In the genomic region with DNA sequence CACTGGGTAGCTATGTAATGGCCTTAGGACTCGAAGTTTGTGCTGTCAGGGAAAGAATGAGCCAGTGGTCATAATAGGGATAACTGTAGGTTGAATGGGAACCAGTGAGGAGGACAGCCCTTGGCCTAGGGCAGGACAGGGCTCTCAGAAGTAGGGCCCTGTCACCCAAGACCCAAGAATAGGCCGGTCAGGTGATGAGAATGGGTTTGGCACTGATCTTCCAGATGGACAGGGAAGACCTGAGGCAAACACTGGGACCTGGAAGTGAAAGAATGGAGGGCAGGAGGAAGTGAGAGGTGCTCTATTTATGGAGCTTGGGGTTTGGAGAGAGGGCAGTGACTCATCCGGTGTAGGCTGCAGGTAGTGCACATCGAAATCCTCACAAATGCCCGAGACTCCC, we compare ENCODE assay signal across 17 mouse cellular contexts. TPM values are rescaled to one million over a fixed set of nuclear protein-coding genes. Genes with fewer than 3 reads are reported as not detected.
DNase-seq lines count a peak whose midpoint lies in the region; ATAC-seq lines count a peak whose summit lies in the region.
"Had no signal": no experiment of that assay in that cellular context is flagged by ENCODE, and none has a peak within 500 bp of the region (broad histone marks: within the 10 kb centered on the region; RNA-seq: fewer than 3 reads in every experiment).

No protein-coding gene starts in this region.

- no peak for ATAC-seq in heart, embryonic 16.5 days (replicated peaks; ENCODE audit: extremely low read depth, insufficient read depth, low FRiP score)
- ATAC-seq in lung, embryonic 16.5 days (ENCODE audit: low read depth): no peak
- ATAC-seq in megakaryocyte, adult 5-6 weeks (ENCODE audit: poor library complexity, severe bottlenecking): no peak
- ATAC-seq: forebrain, embryonic 14.5 days; midbrain, embryonic 16.5 days had no signal

- H3K36me3 ChIP-seq in heart, embryonic 16.5 days (ENCODE audit: control insufficient read depth, insufficient read depth): peaks cover 15% of the 10 kb centered on the region
- H3K36me3 ChIP-seq in lung, embryonic 16.5 days (ENCODE audit: control insufficient read depth, insufficient read depth, low read length): peaks cover 15% of the 10 kb centered on the region
- H3K36me3 ChIP-seq in macrophage (ENCODE audit: inconsistent target): peaks cover 13% of the 10 kb centered on the region; the same call in 1 of the 2 replicates

- peaks cover 27% of the 10 kb centered on the region; the same call in 1 of the 2 replicates for H3K79me2 ChIP-seq in macrophage (ENCODE audit: inconsistent target)

- 49% methylated on average over 5 of the region's 5 CpGs for WGBS in heart, embryonic 16.5 days
- 38% methylated on average over 5 of the region's 5 CpGs for WGBS in lung, embryonic 16.5 days
- WGBS in macrophage (ENCODE audit: missing documents): 41% methylated on average over 5 of the region's 5 CpGs

- peak overlapping the region; percentile 76; the same call in 1 of the 2 replicates for H3K4me2 ChIP-seq in heart, embryonic 16.5 days (ENCODE audit: low read depth, low read length)
- H3K4me2 ChIP-seq in lung, embryonic 16.5 days (ENCODE audit: low read depth, low read length): no peak overlapping the region
- H3K4me2 ChIP-seq: neural tube, embryonic 13.5 days had no signal

- H3K4me3 ChIP-seq in heart, embryonic 16.5 days (ENCODE audit: low read length): no peak overlapping the region
- H3K4me3 ChIP-seq in lung, embryonic 16.5 days (ENCODE audit: low read length): no peak overlapping the region
- H3K4me3 ChIP-seq in macrophage (ENCODE audit: inconsistent target): no peak overlapping the region
- H3K4me3 ChIP-seq: neural tube, embryonic 13.5 days had no signal

- peaks cover 33% of the 10 kb centered on the region for H3K4me1 ChIP-seq in heart, embryonic 16.5 days (ENCODE audit: control insufficient read depth, insufficient read depth, low read length)
- peaks cover 44% of the 10 kb centered on the region for H3K4me1 ChIP-seq in lung, embryonic 16.5 days (replicated peaks; ENCODE audit: control insufficient read depth, insufficient read depth, low read length)

- DNase-seq in heart, adult 9 months (ENCODE audit: low spot score in 2 of 2): no peak
- no peak for DNase-seq in lung, adult 18-20 months
- peak; percentile 47 for DNase-seq in brain, adult 2 months (ENCODE audit: low read depth, low spot score)
- DNase-seq: cerebellum, adult 9-11 months; right cerebral cortex, postnatal 25 days; thymus, adult 2 months had no signal

- H3K9me3 ChIP-seq in heart, embryonic 16.5 days (replicated peaks; ENCODE audit: control insufficient read depth, low read length): no peaks in the 10 kb centered on the region
- H3K9me3 ChIP-seq in lung, embryonic 16.5 days (ENCODE audit: control insufficient read depth, low read length): no peaks in the 10 kb centered on the region
- H3K9me3 ChIP-seq: neural tube, embryonic 13.5 days had no signal

- no peaks in the 10 kb centered on the region for H3K27me3 ChIP-seq in heart, embryonic 16.5 days (ENCODE audit: control insufficient read depth, insufficient read depth, low read length)
- no peaks in the 10 kb centered on the region for H3K27me3 ChIP-seq in lung, embryonic 16.5 days (ENCODE audit: control insufficient read depth, insufficient read depth, low read depth, low read length)
- H3K27me3 ChIP-seq: neural tube, embryonic 13.5 days had no signal

- no peak overlapping the region for H3K9ac ChIP-seq in heart, embryonic 16.5 days (ENCODE audit: low read length)
- H3K9ac ChIP-seq in lung, embryonic 16.5 days (ENCODE audit: low read length): no peak overlapping the region
- H3K9ac ChIP-seq: neural tube, embryonic 13.5 days had no signal

- H3K27ac ChIP-seq in heart, embryonic 16.5 days (ENCODE audit: low read length): peak overlapping the region; percentile 49
- H3K27ac ChIP-seq in lung, embryonic 16.5 days (ENCODE audit: low read length): peak overlapping the region; percentile 9
- H3K27ac ChIP-seq in macrophage: peak overlapping the region; percentile 80
- H3K27ac ChIP-seq: neural tube, embryonic 13.5 days had no signal

RNA-seq across cellular contexts. Expression of a gene that starts 1.9 kb away (rescaled TPM):
- polyA plus RNA-seq in heart, embryonic 16.5 days (2015; fragmentation: Nextera tagmentation; extraction: Ambion mirVana): 5.1 and 6.0 TPM in 2 replicates
- 8.8 and 9.6 TPM in 2 replicates for polyA plus RNA-seq in lung, embryonic 16.5 days (2015; fragmentation: Nextera tagmentation; extraction: Ambion mirVana)
- total RNA-seq in macrophage (2018; cell fraction: chromatin; rRNA removed): 100 to 1,000 TPM in 4 of 26 experiments, 10 to 100 TPM in 22; 16.4 to 119 (median 57.7) TPM
- total RNA-seq in macrophage (2018; cell fraction: cytosol; rRNA removed): 10 to 100 TPM; 13.4 to 79.6 (median 36.5) TPM
- 100 to 1,000 TPM in 6 of 26 experiments, 10 to 100 TPM in 20; 21.7 to 139 (median 59.5) TPM for total RNA-seq in macrophage (2018; cell fraction: nucleus; rRNA removed)
- 19.7 to 29.5 TPM (median 23.1 TPM) in 3 replicates for polyA plus RNA-seq in macrophage (2018)
- total RNA-seq in megakaryocyte, adult 5-6 weeks (2015): 22.4 and 24.3 TPM in 2 replicates
- total RNA-seq in megakaryocyte, adult 5-6 weeks (2017): 43.5 and 58.0 TPM in 2 replicates

RNA-seq across cellular contexts. Expression of a gene that starts 12.1 kb away (rescaled TPM):
- polyA plus RNA-seq in heart, embryonic 16.5 days (2015; fragmentation: Nextera tagmentation; extraction: Ambion mirVana): 238 and 243 TPM in 2 replicates
- 271 and 284 TPM in 2 replicates for polyA plus RNA-seq in lung, embryonic 16.5 days (2015; fragmentation: Nextera tagmentation; extraction: Ambion mirVana)
- 10 to 100 TPM; 17.0 to 81.5 (median 42.8) TPM for total RNA-seq in macrophage (2018; cell fraction: chromatin; rRNA removed)
- total RNA-seq in macrophage (2018; cell fraction: cytosol; rRNA removed): 100 to 1,000 TPM; 307 to 552 (median 416) TPM
- 100 to 1,000 TPM in 16 of 26 experiments, 10 to 100 TPM in 10; 74.2 to 180 (median 114) TPM for total RNA-seq in macrophage (2018; cell fraction: nucleus; rRNA removed)
- 355 to 475 TPM (median 452 TPM) in 3 replicates for polyA plus RNA-seq in macrophage (2018)
- total RNA-seq in megakaryocyte, adult 5-6 weeks (2015): 197 and 229 TPM in 2 replicates
- total RNA-seq in megakaryocyte, adult 5-6 weeks (2017): 111 and 159 TPM in 2 replicates

RNA-seq across cellular contexts. Expression of a gene that starts 48.4 kb away (rescaled TPM):
- polyA plus RNA-seq in heart, embryonic 16.5 days (2015; fragmentation: Nextera tagmentation; extraction: Ambion mirVana): not detected in 2 replicates
- polyA plus RNA-seq in lung, embryonic 16.5 days (2015; fragmentation: Nextera tagmentation; extraction: Ambion mirVana): not detected in 2 replicates
- total RNA-seq in macrophage (2018; cell fraction: chromatin; rRNA removed): not detected
- total RNA-seq in macrophage (2018; cell fraction: cytosol; rRNA removed): not detected
- not detected for total RNA-seq in macrophage (2018; cell fraction: nucleus; rRNA removed)
- not detected in 3 replicates for polyA plus RNA-seq in macrophage (2018)
- total RNA-seq in megakaryocyte, adult 5-6 weeks (2015): not detected in 2 replicates
- not detected in 2 replicates for total RNA-seq in megakaryocyte, adult 5-6 weeks (2017)
- total RNA-seq: adrenal gland, postnatal 10 days; gastrocnemius, adult 18-20 months; heart, postnatal 10 days had no signal
- polyA plus RNA-seq: forebrain, embryonic 14.5 days; limb, embryonic 14.5 days; midbrain, embryonic 16.5 days; neural tube, embryonic 13.5 days; thymus, adult 2 months had no signal

Comparison
In these comparisons a context has a peak if more than half of its experiments do, and no peak if none do; other contexts are left out.
1. H3K27ac ChIP-seq: peak in every context shown above with its lines; median percentile 80 in macrophage; 49 in heart, embryonic 16.5 days; 9 in lung, embryonic 16.5 days.